Mouse (Mus musculus) WW6 (cell line): ENCODE data around the gene Slc30a3.
A peak's percentile ranks its signal among the peaks of the same experiment; 100 is the strongest.

Experiments
- DNase-seq: peaks from one replicate; pipeline ENCODE4 v3.0.0-alpha.2; 2013; ENCODE audit warnings: low read depth, low spot score

Slc30a3 gene

DNA sequence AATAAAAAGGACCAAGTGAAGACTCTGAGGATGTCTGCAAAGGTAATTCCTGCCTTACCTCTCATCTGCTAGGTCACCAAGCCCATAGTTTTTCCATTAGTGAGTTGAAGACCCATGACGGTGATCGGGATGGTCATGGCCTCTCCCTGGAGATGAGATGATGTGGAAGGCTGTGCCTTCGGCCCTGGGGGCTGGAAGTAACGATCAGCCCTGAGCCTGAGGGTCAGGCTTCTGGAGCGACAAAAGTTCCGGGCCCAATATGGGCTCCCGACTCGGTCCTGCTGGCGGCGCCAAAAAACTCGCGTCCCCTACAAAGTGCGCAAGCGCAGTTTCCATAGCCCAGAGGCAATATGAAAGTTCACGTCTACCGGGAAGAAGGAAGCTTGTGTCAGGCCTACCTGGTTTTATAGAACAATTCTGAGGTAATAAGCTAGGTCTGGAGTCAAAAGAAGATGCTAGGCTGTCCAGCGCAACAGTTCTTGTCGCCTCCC lies at the start of gene Slc30a3:
Gene Slc30a3 (minus strand): TSS at position 238 of the 491 bp plus-strand sequence.
- no peak for DNase-seq

DNA sequence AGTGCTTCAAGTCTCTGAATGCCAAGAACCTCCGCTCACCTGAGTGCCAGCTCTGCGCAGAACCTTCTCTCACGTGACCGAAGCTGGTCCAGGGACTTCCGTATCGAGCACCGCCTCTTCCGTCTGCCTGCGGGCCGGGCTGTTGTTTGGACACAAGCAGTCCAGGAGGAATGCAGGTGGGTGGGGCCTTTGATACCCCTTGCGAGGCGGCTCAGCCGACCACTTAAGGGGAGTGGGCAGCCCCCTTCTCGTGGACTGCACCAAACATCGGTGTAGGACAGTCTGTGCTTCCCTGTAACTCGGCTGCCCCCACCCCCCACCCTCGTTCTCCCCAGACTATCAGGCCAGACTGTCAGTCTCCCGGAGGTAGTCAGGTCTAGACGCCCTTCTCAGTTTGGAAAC lies 46.1 kb upstream of the Slc30a3 start, which contains the start of gene Mpv17:
Gene Mpv17 (minus strand): TSS at position 100 of the 402 bp plus-strand sequence.
- DNase-seq = peak; percentile 67

DNA sequence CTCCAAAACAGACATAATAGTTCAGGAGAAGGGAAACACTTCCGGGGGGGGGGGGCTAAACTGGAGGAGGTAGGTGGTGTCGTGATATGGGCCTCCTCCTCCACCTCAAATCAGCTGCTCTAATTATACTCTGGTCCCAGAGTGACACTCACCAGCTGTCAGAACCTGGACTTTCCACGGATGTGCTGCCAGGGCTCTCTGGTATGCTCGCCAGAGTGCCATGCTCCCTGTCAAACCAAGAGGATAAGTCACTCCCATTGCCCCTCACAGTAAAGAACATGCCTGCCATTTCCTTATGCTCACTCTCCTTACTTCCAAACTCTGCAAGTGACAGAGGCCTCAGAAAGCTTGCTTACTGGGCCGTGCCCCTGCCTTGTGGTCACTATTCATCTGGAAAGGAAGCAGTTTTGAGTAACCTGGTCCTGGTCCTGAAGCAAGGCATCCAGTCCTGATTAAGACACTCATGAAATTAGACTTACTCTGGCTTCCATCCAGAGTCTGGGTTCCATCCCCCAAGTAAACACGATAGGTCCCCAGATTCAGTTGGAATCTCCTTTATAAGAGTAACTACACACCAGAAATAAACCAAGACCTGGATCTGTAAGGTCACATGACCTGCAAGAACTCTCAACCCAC lies 45.6 kb upstream of the Slc30a3 start:
- no peak for DNase-seq

DNA sequence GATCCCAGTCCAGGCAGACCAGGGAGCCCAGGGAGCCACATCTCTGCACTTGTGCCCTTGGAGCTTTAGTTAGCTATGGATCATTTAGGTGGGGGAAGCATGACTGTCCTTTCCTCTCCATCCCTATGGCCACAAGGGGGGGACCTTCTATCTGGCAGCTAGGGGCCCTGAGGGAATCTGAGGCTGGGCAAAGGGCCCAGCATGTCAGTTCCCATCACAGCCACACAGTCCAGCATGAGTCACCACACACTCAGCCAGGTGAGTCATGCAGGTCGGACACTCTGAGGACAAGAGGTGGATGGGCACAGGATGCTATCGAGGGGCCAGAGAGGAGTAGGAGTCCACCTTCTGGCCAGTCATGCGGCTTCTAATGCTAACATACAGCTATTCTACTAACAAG lies 43.7 kb upstream of the Slc30a3 start:
- no peak for DNase-seq

DNA sequence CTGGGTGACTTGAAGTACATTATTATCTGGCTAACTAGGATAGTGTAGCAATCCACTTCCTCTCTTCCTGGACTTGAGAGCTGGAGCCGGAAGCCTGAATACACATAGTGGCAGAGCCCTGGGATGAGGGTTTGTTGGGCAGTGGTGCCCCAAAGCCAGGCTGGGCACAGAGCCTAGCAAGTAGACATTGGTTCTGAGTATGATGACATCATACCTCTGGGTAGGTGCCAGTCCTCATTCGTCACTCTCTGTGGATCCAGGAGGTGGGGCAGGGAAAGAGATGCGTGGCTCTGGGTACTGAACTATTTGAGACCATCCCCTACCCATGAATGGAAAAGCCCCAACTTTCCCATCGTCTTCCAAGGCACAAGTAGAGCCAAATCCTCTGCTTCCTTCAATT lies 41.7 kb upstream of the Slc30a3 start:
- no peak for DNase-seq

DNA sequence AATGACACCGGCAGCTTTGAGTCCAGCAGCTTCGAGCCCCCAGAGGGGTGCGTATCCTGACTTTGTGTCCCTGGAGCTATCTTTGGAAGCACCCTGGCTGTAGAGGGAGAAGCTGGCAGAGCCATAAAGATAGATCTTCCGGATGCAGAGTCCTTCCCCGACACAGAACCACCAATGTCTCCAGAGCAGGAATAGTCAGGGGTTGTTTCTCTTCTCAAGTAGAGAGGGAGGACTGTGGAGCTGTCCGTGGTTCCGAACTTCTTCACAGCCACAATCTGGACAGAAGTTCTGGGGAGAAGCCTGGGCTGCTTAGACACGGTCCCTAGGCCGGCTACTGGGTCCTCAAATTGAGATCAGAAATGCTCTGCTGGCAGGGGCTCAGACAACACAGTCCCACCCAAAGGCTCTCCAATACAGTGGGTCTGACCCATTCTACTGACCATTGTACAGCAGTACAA lies 31.0 kb upstream of the Slc30a3 start:
- DNase-seq = no peak

DNA sequence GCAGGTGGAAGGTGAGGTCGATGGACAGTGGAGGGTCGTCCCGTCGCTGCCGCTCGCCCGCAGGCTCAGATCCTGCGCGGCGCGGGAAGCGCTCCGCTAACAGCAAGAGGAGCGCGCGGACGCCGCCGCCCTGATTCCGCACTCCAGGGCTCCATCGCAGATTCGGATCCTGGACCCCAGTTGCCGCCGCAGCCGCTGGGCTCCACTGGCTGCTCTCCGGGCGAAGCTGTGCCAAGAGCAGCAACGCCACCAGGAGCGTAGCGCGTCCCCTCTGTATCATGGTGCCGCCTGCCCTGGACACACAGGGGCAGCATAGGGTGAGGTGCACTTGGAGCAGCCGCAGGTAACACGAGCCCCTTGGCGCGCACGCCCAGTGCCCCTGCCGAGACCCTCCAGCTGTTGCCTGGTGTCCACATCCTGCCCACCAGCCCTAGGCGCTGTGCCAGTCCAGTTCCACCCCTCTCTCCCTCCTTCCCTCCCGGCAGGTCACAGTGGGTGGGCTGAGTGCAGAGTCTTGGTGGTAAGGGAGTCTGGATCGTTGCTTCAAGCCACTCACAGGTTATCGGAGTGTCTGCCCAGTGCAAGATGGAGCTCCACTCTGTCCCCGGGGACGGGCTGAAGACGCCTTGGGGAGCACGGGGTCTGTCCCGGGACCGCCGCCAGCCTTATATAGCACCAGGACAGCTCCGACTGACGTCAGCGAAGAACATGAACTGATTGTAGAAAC lies 30.4 kb upstream of the Slc30a3 start, which contains the start of gene Ucn:
Gene Ucn (minus strand): TSS at position 589 of the 727 bp plus-strand sequence.
- DNase-seq = no peak

DNA sequence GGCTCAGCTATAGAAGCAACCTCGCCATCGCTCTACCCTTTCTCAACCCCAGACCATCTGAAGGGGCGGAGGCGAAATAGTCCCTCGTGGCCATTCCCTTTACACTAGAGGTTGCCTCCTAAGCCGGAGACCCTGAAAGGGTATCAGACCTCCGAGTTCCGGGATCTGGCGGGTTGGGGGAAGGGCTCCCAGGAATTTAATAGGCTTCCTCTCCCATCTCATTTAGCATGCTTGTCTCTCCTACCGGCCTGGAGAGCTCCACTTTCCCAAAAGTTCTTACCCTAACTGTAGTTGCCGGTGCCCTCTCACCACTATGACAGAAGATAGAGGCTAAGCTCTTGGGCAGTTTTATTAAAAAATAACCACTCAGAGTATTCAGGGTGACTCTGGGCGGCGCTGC lies 29.6 kb upstream of the Slc30a3 start:
- no peak for DNase-seq

DNA sequence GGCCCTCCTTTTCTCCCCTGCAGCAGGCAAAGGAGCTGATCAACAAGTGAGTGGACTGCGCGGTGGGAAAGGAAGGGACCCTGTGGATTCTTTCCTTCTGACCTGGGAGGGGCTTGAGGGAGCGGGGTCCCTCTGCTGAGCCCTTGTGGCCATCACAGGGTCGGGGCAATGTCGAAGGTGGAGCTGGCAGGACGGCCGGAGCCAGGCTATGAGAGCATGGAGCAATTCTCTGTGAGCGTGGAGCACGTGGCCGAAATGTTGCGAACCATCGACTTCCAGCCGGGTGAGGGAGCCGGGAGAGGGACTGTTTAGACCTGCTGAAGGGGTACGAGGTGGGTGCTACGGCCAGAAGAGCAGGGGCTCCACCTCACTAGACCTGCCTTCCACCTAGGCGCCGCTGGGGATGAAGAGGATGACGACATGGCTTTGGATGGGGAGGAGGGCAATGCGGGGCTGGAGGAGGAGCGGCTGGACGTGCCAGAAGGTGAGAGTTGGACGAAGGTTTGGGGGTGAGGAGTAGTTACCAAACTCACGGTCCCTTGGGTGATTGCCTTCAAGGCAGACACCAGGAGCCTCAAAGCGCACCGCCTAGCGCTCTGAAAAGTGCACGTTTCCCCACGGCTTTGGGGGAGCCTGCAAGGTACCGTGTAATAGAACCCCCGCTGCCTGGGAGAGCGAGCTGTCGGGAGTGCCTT lies 28.8 kb upstream of the Slc30a3 start:
- DNase-seq = no peak

DNA sequence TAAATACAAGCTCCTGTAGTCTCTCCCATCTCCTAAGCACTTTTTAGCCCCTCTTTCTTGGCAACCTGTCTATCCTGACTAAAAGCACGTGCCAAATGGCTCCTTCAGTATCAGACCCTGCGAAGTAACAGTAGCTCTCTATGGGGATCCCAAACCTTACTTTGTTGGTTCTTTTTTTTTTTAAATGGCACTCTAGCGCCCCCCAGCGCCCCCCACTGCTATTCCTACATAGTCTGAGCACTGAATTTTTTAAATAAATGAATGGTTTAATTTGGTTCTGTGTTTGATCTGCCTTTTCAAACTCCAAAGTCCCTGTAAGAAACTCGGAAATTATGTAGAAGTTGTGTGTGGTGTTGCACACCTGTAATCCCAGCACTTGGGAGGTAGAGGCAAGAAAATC lies 18.0 kb upstream of the Slc30a3 start:
- DNase-seq = no peak

DNA sequence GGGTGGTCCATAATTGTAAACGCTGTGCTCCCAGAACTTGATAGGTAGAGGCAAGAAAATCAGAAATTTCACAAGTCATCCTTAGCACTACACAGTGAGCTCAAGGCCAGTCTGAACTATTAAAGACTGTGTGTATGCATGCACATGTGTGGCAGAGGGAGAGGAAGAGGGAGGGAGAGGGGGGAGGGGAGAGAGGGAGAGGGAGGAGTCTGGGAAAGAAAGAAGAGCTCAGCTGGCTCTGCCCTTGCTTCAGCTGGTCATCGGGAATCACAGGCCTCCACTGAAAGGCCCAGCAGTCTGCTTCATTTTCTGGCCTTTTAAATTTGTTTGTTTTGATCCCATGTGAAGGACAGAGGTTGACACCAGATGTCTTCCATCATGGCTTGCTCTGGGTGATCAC lies 15.4 kb upstream of the Slc30a3 start:
- DNase-seq = no peak

DNA sequence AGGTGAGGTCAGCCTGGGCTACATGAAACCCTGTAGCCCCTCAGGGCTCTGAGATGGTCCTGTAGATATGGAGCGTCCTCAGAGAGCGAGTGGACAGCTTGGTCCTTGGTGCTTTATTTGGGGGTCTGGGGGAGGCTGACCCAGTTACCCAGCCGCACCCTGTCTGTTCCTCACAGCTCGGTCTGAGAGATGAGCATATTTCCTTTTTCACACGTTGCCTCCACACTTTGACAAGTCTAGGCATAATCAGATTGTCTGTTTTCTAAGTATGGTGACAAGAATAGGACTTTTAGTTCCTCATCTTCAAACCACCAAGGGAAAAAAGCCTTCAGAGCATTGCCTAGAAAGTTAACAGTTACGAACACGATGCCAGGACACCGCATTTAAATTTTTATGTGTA lies 13.1 kb upstream of the Slc30a3 start:
- no peak for DNase-seq

DNA sequence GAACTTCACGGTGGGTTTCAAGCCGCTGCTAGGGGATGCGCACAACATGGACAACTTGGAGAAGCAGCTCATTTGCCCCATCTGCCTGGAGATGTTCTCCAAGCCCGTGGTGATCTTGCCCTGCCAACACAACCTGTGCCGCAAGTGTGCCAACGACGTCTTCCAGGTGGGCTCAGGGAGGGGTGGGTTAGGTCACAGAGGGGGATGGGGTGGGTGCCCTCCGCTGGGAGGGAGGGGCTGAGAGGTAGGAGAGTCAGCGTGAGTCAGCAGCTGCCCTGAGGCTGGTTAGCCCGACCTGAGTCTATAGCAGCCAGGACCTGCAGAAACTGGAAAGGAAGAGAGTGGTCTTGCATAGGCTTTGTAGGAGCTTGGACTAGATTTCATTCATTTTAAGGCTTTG lies 8.9 kb upstream of the Slc30a3 start:
- DNase-seq = no peak

DNA sequence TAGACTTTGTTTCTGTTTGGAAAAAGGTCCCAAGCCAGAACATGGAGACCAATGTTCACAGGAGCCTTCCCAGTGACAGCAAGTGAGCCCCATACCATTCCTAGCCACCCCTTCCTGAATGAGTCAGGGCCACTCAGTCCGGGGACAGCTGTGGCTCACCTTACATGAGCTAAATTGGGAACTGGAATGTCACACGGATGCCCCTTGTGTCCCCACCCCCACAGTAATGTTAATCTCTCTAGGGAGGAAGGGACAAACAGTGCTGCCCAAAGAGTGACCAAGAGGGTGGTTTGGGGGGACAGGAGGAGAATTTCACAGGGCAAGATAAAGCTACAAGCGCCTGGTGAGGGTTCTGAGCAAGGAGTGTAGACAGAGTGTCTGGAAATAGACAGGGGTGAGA lies 8.3 kb upstream of the Slc30a3 start, which contains the start of gene Trim54:
Gene Trim54 (plus strand): TSS at position 359 of the 400 bp plus-strand sequence.
- DNase-seq = no peak

DNA sequence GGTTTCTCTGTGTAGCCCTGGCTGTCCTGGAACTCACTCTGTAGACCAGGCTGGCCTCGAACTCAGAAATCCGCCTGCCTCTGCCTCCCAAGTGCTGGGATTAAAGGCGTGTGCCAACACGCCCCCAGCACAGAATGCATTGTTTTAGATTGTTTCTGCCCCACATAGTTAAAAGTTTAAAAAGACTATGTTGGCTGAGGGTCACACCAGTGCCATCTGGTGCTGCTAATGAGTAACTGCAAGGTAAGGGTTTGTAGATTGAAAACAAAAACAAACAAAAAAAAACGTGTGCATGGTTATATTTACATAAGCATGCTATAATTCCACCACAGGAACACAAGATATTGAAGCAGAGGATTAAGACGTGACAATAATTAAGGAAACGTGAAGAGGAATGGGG lies 2.7 kb upstream of the Slc30a3 start:
- no peak for DNase-seq

DNA sequence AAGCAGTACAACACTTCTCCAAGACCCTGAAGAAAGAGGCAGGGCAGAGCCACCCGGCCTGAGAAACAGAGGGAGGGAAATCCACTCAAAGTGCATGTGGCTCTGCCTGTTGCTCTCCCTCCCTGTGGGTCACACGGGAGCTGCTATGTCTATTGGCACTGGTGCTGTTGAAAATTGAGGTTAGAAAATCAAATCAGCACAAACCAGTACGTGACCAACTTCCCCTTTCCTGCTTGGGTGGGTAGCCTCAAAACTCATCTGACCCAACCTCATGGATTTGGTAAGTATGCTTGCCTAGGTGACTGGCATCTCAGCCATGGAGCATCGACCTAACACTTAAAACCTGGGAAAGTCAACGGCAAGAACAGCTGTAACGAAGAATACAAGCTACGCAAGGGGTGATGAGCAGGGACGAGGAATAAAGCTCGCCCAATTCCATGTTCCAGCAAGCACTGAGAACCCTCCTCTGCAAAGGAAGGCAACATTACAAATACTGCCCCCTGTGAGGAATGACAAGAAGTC lies 2.2 kb downstream of the Slc30a3 start, which contains the start of gene Dnajc5g:
Gene Dnajc5g (plus strand): TSS at position 472 of the 522 bp plus-strand sequence.
- no peak for DNase-seq

DNA sequence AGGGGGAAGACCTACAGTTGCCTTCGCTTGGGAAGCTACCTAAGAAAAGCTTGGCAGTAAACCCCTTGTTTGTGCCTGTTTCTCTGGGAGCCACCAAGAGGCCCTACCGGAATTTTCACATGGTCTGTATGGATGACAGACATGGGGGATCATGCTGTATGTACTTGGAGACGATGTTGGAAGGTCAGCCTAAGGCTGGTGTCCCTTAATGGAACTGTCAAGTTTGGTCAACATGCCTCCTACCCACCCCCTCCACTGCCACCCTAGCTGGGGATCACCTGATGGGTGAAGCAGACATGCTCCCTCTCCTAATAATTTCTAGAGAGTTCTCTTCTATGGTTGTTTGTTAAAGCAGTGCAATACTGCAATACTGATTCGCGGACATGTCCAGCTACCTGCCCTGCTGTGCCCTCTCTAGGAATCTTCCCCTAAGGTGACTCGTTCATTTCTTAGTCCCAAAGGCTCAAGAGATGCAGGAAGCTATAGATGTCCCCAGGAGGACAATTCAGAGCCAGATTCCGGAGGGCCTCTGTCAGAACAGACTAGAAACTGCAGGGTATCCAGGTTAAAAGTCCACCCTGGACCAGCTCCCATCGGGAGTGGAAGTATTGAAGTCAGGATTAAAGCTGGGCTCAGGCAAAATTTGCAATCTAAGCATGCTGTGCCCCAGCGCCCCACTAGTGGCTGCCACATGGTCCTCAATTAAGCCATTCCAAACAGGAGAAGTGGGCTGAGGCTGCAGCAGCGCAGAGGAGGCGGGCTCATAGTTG lies 12.1 kb downstream of the Slc30a3 start:
- DNase-seq = no peak

DNA sequence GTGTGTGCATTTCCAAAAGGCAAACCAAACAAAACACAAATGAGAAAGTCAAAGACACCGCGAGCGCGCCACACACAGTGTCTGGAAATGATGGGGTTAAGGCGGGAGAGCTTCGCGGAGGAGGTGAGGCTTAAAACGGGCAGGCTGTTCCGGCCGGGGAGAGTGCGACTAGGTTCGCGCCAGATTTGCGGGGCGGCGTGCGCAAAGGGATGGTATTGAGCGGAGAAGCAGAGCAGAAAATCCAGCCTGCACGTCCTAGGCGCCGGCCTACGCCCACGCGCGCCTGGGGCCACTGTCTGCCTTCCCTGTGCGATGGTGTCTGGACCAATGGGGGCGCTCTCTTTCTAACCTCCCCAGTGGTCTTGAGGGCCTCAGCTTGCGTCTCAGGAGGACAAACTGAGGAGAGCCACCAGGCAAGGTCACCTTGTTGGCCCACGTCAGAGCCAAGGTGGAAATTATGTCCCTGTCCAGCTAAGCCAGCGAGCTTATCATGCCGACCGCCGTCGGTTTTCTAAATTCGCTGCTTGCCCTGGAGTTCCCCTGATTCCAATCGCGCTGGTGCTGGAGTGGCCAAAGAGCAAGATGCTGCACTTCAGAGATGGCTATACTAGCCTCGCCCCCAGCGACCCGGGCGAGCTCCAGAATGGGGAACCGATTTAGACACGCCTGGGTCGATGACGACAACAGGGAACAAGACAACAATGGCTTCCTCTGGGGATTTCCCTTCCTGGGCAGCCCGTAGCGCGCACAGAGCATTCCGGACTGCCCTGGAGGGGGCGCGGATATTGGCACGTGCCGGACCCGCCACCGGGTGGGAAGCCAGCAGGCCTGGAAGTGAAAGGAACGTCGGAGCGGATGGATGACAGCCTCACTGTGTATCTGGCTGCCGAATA lies 13.0 kb downstream of the Slc30a3 start:
- no peak for DNase-seq

DNA sequence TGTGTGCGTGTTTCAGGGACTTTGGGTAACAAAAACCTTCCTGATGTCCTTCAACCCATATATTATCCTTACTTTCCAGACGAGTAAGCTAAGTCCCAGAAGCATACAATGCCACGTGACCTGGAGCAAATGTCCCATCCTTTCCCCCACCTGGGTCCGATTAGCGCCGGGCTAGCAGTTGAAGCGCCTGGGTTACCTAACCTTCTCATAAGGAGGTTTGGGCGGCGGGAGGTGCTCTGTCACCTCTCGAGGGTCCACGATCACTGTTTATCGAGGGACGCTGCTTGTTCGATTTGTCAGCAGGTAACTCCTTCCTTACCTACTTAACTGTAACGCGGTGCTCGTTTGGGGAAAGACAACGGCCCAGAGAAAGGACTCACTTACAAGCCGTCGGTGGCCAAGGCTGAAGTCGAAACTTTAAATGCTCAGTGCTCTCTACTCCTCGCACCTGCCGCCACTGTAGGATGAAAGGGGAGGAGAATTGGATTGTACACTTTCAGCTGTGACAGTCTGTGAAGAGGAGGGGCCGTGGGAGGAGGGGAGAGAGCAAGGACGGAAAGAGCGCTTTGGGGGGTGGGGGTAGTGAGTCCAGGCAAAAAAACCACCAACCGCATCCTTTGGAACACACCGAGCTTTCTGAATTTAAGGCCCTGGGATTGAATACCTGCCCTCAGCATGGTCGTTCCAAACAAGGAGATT lies 13.8 kb downstream of the Slc30a3 start:
- no peak for DNase-seq
